Mouse (Mus musculus) 416B (cell line): ENCODE measurements at regions not wholly inside any gene's neighbourhood (a gene's known extent, or its start where the extent isn't known, plus 50 kb on each side); places are given as distances from the start of the nearest gene placed in this dataset.
"Not testable (repeated sequence)": the region's sequence is repeated elsewhere in the genome, so short reads cannot be mapped to it uniquely, and the experiment has no call there.

Experiments
- DNase-seq: peaks from one replicate; pipeline ENCODE4 v3.0.0; 2011; ENCODE audit warnings: low read depth

- no peak for DNase-seq
Observed at GRCm38 (mm10) chr9:43857988-43858387, 114.2 kb downstream of the Nectin1 start.

- DNase-seq: no peak
Observed at GRCm38 (mm10) chr9:43858761-43859160, 115.0 kb downstream of the Nectin1 start.

- no peak for DNase-seq
Observed at GRCm38 (mm10) chr9:43860264-43860663, 116.5 kb downstream of the Nectin1 start.

GRCm38 (mm10) chr9:43861375-43861774 lies 117.6 kb downstream of the Nectin1 start:
- DNase-seq: no peak

- DNase-seq: not testable (repeated sequence)
Observed at GRCm38 (mm10) chr9:43862034-43862433, 118.2 kb downstream of the Nectin1 start.

GRCm38 (mm10) chr9:43863609-43864397 lies 120.0 kb downstream of the Nectin1 start:
- DNase-seq: no peak

- DNase-seq: no peak
Observed at GRCm38 (mm10) chr9:43866802-43867201, 123.0 kb downstream of the Nectin1 start.

GRCm38 (mm10) chr9:43873841-43874240 lies 130.1 kb downstream of the Nectin1 start:
- DNase-seq: no peak

GRCm38 (mm10) chr9:43874332-43874731 lies 130.5 kb downstream of the Nectin1 start:
- no peak for DNase-seq

GRCm38 (mm10) chr9:43879220-43879968 lies 135.6 kb downstream of the Nectin1 start:
- DNase-seq: no peak

- DNase-seq: no peak
Observed at GRCm38 (mm10) chr9:43879969-43880396, 136.2 kb downstream of the Nectin1 start.

GRCm38 (mm10) chr9:43893086-43893485 lies 149.3 kb downstream of the Nectin1 start:
- no peak for DNase-seq

GRCm38 (mm10) chr9:43899239-43899638 lies 143.9 kb upstream of the Thy1 start:
- DNase-seq: no peak

- no peak for DNase-seq
Observed at GRCm38 (mm10) chr9:43908325-43908724, 134.9 kb upstream of the Thy1 start.

- no peak for DNase-seq
Observed at GRCm38 (mm10) chr9:43915015-43915414, 128.2 kb upstream of the Thy1 start.

GRCm38 (mm10) chr9:43917467-43917866 lies 125.7 kb upstream of the Thy1 start:
- DNase-seq: no peak

GRCm38 (mm10) chr9:43919010-43919409 lies 124.2 kb upstream of the Thy1 start:
- no peak for DNase-seq

GRCm38 (mm10) chr9:43920053-43920754 lies 123.0 kb upstream of the Thy1 start:
- DNase-seq: peak; percentile 26

- no peak for DNase-seq
Observed at GRCm38 (mm10) chr9:43922231-43922630, 121.0 kb upstream of the Thy1 start.

GRCm38 (mm10) chr9:43923088-43923487 lies 120.1 kb upstream of the Thy1 start:
- DNase-seq: no peak

- DNase-seq: no peak
Observed at GRCm38 (mm10) chr9:43924795-43925194, 118.4 kb upstream of the Thy1 start.

- no peak for DNase-seq
Observed at GRCm38 (mm10) chr9:43929312-43930036, 113.7 kb upstream of the Thy1 start.
